Mouse (Mus musculus) forebrain, embryonic 16.5 days (tissue): ENCODE results near the gene Rapsn. TPM values are rescaled to one million over a fixed set of nuclear protein-coding genes. Genes with fewer than 3 reads are reported as not detected.
"Not testable (repeated sequence)": the region's sequence is repeated elsewhere in the genome, so short reads cannot be mapped to it uniquely, and the experiment has no call there.

Experiments
- ATAC-seq: fragments of 200-750 bp; cut with Nextera tagmentation; 2 replicates; pipeline ENCODE4 v1.8.0; 2017; ENCODE audit warnings: mild to moderate bottlenecking, moderate library complexity
- H3K27ac ChIP-seq: fragments of 300-500 bp; sonication (generic); 2 replicates; pipeline ENCODE4 v1.5.1; 2014; ENCODE audit warnings: low read length, control low read depth
- H3K27me3 ChIP-seq: fragments of 300-500 bp; sonication (generic); replicated peaks from 2 replicates; pipeline ENCODE4 v1.6.1; 2014; ENCODE audit warnings: low read length; ENCODE audit not compliant: control insufficient read depth, insufficient read depth
- H3K36me3 ChIP-seq: fragments of 300-500 bp; sonication (generic); 2 replicates; pipeline ENCODE4 v1.6.1; 2014; ENCODE audit not compliant: control insufficient read depth, insufficient read depth
- H3K4me1 ChIP-seq: fragments of 300-500 bp; sonication (generic); replicated peaks from 2 replicates; pipeline ENCODE4 v1.6.1; 2014; ENCODE audit warnings: low read length; ENCODE audit not compliant: control insufficient read depth, insufficient read depth
- H3K4me2 ChIP-seq: fragments of 300-500 bp; sonication (generic); 2 replicates; pipeline ENCODE4 v1.6.1; 2014; ENCODE audit warnings: mild to moderate bottlenecking, low read length, control low read depth
- H3K4me3 ChIP-seq: fragments of 300-500 bp; sonication (generic); replicated peaks from 2 replicates; pipeline ENCODE4 v1.5.1; 2014; ENCODE audit warnings: mild to moderate bottlenecking, low read length, control low read depth
- H3K9ac ChIP-seq: fragments of 300-500 bp; sonication (generic); replicated peaks from 2 replicates; pipeline ENCODE4 v1.6.1; 2014; ENCODE audit warnings: low read depth, low read length, control low read depth
- H3K9me3 ChIP-seq: fragments of 300-500 bp; sonication (generic); 2 replicates; pipeline ENCODE4 v1.6.1; 2016; ENCODE audit warnings: low read length; ENCODE audit not compliant: control insufficient read depth
- WGBS: fragments of 180-500 bp; shearing (Covaris S2); extraction: QIAGEN DNeasy Blood & Tissue Kit; methylation state at CpG from one replicate; pipeline ENCODE4 v1.1.7; 2014; 5-methylcytosine and 5-hydroxymethylcytosine counted together
- polyA plus RNA-seq: library from polyadenylated mRNA; unstranded; fragments of >200 nt; fragmentation: Nextera tagmentation; extraction: Ambion mirVana; gene quantifications from 2 replicates; pipeline ENCODE4 v1.2.1, GENCODE M21; 2015

The Rapsn gene
- polyA plus RNA-seq, 1 experiment from 2014 or later = 0.86 TPM

DNA sequence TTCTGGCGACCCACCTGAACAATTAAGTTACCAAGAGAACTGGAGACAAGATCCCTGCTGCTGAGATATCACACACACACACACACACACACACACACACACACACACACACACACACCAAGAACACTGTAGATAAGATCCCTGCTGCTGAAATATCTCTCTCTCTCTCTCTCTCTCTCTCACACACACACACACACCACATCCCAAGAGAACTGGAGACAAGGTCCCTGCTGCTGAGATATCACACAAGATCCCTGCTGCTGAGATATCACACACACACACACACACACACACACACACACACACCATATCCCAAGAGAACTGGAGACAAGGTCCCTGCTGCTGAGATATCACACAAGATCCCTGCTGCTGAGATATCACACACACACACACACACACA is 10.4 kb downstream of the Rapsn start:
- 80% methylated on average over 1 of the region's 1 CpGs for WGBS
- ATAC-seq, H3K27me3 ChIP-seq, H3K4me3 ChIP-seq, H3K9ac ChIP-seq, H3K4me2 ChIP-seq, H3K27ac ChIP-seq, H3K9me3 ChIP-seq, H3K36me3 ChIP-seq, H3K4me1 ChIP-seq: not testable (repeated sequence)

GRCm38 (mm10) chr2:91047359-91047758 is 11.9 kb downstream of the Rapsn start:
- no peaks in the 10 kb centered on the region for H3K36me3 ChIP-seq
- H3K27ac ChIP-seq = no peak overlapping the region
- ATAC-seq = no peak
- H3K4me2 ChIP-seq = no peak overlapping the region
- no peaks in the 10 kb centered on the region for H3K4me1 ChIP-seq
- H3K9ac ChIP-seq = no peak overlapping the region
- no peaks in the 10 kb centered on the region for H3K27me3 ChIP-seq
- 70% methylated on average over 9 of the region's 9 CpGs for WGBS
- H3K9me3 ChIP-seq = no peaks in the 10 kb centered on the region
- H3K4me3 ChIP-seq = no peak overlapping the region

DNA sequence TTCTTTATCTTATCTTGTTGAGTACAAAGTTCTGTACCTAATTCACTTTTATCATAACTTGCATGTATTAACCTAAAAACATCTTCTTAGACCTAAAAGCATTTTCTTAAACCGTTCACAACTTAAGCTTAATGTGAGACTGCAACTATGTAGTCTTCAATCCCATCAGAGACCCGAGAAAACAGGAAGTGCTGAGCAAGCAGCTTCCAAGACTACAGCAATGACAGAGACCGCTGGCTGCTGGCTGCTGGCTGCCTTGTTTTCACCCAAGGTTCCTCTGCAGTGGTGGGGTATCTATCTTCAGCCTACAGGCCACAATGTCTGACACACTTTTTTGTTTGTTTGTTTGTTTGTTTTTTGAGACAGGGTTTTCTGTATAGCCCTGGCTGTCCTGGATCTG is 16.5 kb downstream of the Rapsn start:
- WGBS = 86% methylated on average over 3 of the region's 3 CpGs
- no peak overlapping the region for H3K4me3 ChIP-seq
- H3K27ac ChIP-seq = no peak overlapping the region
- H3K27me3 ChIP-seq = no peaks in the 10 kb centered on the region
- H3K9me3 ChIP-seq = no peaks in the 10 kb centered on the region
- H3K4me1 ChIP-seq = peaks cover 14% of the 10 kb centered on the region
- no peak overlapping the region for H3K9ac ChIP-seq
- peaks cover 5% of the 10 kb centered on the region for H3K36me3 ChIP-seq
- no peak for ATAC-seq
- no peak overlapping the region for H3K4me2 ChIP-seq

- WGBS = 57% methylated on average over 2 of the region's 2 CpGs
- Histone ChIP-seq H3K4me3 (no peak overlapping the region), H3K9ac (no peak overlapping the region), H3K9me3 (no peaks in the 10 kb centered on the region), H3K4me2 (peak overlapping the region; percentile 61), H3K4me1 (peaks cover 14% of the 10 kb centered on the region), H3K36me3 (peaks cover 13% of the 10 kb centered on the region), H3K27ac (no peak overlapping the region), H3K27me3 (no peaks in the 10 kb centered on the region)
- no peak for ATAC-seq
Observed at GRCm38 (mm10) chr2:91052752-91053151, 17.3 kb downstream of the Rapsn start.

DNA sequence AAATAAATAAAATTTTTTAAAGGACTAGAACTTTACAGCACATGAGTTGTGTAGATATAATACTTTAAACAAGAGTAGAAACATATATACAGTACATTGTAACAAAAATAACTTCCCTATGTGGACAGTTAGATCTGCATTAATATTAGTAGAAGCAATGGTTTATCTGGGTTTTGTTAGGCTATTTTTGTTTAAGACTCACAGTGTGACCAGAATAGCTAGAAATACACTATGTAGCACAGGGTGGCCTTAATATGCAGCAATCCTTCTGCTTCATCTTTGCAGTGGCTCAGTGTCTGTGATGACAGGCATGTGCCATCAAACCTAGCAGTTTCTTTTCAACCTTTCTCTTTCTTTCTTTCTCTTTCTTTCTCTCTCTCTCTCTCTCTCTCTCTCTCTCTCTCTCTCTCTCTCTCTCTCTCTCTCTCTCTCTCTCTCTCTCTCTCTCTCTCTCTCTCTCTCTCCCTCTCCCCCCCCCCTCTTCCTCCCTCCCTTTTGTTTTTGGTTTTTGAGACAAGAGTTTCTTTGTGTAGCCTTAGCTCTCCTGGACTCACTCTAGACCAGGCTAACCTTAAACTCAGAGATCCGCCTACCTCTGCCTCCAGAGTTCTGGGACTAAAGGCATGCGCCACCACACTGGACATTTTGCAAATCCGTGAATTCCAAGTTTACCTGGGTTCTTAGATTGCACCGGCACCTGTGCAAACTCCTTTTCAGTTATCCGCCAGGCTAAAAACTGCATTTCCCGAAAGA is 17.9 kb downstream of the Rapsn start:
- Histone ChIP-seq H3K4me2 (peak overlapping the region; percentile 61), H3K27ac (peak overlapping the region; percentile 66), H3K27me3 (no peaks in the 10 kb centered on the region), H3K9me3 (no peaks in the 10 kb centered on the region), H3K9ac (peak overlapping the region; percentile 64), H3K4me3 (peak overlapping the region; percentile 81), H3K36me3 (peaks cover 18% of the 10 kb centered on the region), H3K4me1 (peaks cover 14% of the 10 kb centered on the region)
- ATAC-seq = peak; percentile 62
- 0% methylated on average over 6 of the region's 6 CpGs for WGBS

DNA sequence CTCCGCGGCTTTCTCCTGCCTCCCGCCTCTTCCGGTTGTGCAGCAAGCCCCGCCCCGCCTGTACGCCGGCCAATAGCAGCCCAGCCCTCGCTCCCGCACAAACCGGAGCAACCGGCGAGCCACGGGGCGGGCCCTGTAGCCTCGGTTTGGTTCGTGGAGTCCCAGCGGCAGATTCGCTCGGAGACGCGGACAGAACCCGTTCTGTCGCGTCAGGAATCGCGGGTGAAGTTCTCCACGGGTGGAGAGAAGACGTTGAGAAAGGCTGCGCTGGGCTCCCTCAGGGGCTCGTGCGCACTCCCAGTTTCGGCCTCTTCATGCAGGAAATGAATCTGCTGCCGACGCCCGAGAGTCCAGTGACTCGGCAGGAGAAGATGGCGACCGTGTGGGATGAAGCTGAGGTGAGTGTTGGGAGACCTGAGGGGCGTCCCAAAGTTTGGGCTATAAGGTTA is 18.5 kb downstream of the Rapsn start, which contains the start of gene Psmc3:
TSS of gene Psmc3 (plus strand) at position 76 of the 449 bp plus-strand sequence.
- peak; percentile 99 for ATAC-seq
- H3K9me3 ChIP-seq = no peaks in the 10 kb centered on the region
- WGBS = 0% methylated on average over 40 of the region's 40 CpGs

GRCm38 (mm10) chr2:91058435-91058834 is 23.0 kb downstream of the Rapsn start:
- H3K27ac ChIP-seq = no peak overlapping the region
- no peak for ATAC-seq
- H3K4me3 ChIP-seq = no peak overlapping the region
- peaks cover 8% of the 10 kb centered on the region for H3K4me1 ChIP-seq
- H3K9ac ChIP-seq = no peak overlapping the region
- WGBS = 93% methylated on average over 5 of the region's 5 CpGs
- H3K36me3 ChIP-seq = peaks cover 36% of the 10 kb centered on the region
- H3K9me3 ChIP-seq = no peaks in the 10 kb centered on the region
- no peak overlapping the region for H3K4me2 ChIP-seq
- no peaks in the 10 kb centered on the region for H3K27me3 ChIP-seq

More for the DNA sequence above, 18.5 kb downstream of the Rapsn start, which contains the start of gene Psmc3:
- Histone ChIP-seq H3K36me3 (peaks cover 23% of the 10 kb centered on the region), H3K9ac (peak within 1 kb of the TSS; percentile 82), H3K4me3 (peak within 1 kb of the TSS; percentile 81), H3K27ac (peak within 1 kb of the TSS; percentile 89), H3K27me3 (no peaks in the 10 kb centered on the region), H3K4me1 (peaks cover 14% of the 10 kb centered on the region), H3K4me2 (peak within 1 kb of the TSS; percentile 81)

- Histone ChIP-seq H3K9me3 (no peaks in the 10 kb centered on the region), H3K9ac (no peak overlapping the region), H3K4me3 (no peak overlapping the region), H3K36me3 (peaks cover 40% of the 10 kb centered on the region), H3K4me1 (peaks cover 8% of the 10 kb centered on the region), H3K27me3 (no peaks in the 10 kb centered on the region), H3K27ac (no peak overlapping the region), H3K4me2 (no peak overlapping the region)
- 91% methylated on average over 2 of the region's 2 CpGs for WGBS
- no peak for ATAC-seq
Observed at GRCm38 (mm10) chr2:91059376-91059775, 24.0 kb downstream of the Rapsn start.

DNA sequence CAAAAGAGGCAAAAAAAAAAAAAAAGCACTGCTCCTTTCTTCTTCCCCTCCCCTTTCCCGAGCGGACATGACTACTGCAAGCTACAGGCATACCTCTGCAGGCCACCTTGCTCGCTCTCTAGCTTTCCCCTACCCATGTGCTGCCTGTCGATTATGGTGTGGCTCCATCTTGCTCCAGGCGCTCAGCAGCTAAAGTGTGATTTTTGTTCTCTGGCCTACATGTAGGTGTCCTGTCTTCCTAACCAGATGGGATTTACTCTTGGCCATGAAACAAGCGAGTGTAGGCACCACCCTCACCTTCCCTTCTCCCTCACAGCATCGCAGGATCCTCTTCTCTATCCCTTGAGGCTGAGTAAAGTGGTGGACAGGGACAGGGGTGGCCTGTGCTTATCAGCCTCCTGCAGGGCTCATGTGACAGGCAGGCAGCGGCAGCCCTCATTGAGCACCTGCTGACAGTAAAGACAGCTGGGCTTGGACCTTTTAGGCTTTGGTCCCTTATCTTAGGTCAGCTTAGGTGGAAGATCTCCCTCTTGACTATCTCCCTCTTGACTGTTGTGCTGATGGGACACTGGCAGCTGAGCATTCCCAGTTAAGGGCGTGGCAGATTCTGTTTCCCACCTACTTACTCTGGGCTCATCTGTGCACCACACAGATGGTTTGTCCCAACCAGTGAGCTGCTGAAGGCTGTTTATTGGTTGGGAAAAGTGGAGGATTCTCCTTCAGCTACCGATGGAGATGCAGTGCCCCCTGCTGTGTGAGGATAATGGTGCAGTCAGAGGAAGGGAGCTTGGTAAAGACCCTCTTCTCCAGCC is 25.3 kb downstream of the Rapsn start:
- Histone ChIP-seq H3K4me1 (no peaks in the 10 kb centered on the region), H3K9ac (no peak overlapping the region), H3K36me3 (peaks cover 40% of the 10 kb centered on the region), H3K4me2 (no peak overlapping the region), H3K9me3 (no peaks in the 10 kb centered on the region), H3K27ac (no peak overlapping the region), H3K27me3 (no peaks in the 10 kb centered on the region), H3K4me3 (no peak overlapping the region)
- ATAC-seq = peak; percentile 54
- WGBS = 80% methylated on average over 10 of the region's 10 CpGs
